Mouse (Mus musculus) limb, embryonic 11.5 days (tissue): ENCODE measurements at regions not wholly inside any gene's neighbourhood (a gene's known extent, or its start where the extent isn't known, plus 50 kb on each side); places are given as distances from the start of the nearest gene placed in this dataset.

Source experiments
- ATAC-seq: fragments of 200-750 bp; cut with Nextera tagmentation; 2 replicates; pipeline ENCODE4 v1.8.0; 2017; ENCODE audit warnings: low read depth; ENCODE audit not compliant: insufficient number of reproducible peaks, low FRiP score, low TSS enrichment
- DNase-seq: peaks from one replicate; pipeline ENCODE4 v3.0.0-alpha.2; 2015; ENCODE audit warnings: low spot score
- H3K27ac ChIP-seq: fragments of 300-500 bp; sonication (generic); replicated peaks from 2 replicates; pipeline ENCODE4 v1.5.1; 2014; ENCODE audit warnings: low read depth, mild to moderate bottlenecking, low read length
- H3K27me3 ChIP-seq: fragments of 300-500 bp; sonication (generic); 2 replicates; pipeline ENCODE4 v1.6.1; 2014; ENCODE audit warnings: mild to moderate bottlenecking, low read length, mixed read lengths; ENCODE audit not compliant: control insufficient read depth, insufficient read depth
- H3K36me3 ChIP-seq: fragments of 300-500 bp; sonication (generic); 2 replicates; pipeline ENCODE4 v1.6.1; 2014; ENCODE audit warnings: mild to moderate bottlenecking, low read length, moderate library complexity, mixed read lengths; ENCODE audit not compliant: control insufficient read depth, insufficient read depth
- H3K4me1 ChIP-seq: fragments of 300-500 bp; sonication (generic); 2 replicates; pipeline ENCODE4 v1.6.1; 2014; ENCODE audit warnings: low read length, mixed read lengths; ENCODE audit not compliant: control insufficient read depth, insufficient read depth
- H3K4me2 ChIP-seq: fragments of 300-500 bp; sonication (generic); 2 replicates; pipeline ENCODE4 v1.6.1; 2014; ENCODE audit warnings: low read depth, mild to moderate bottlenecking, moderate library complexity; ENCODE audit not compliant: severe bottlenecking
- H3K4me3 ChIP-seq: fragments of 300-500 bp; sonication (generic); 2 replicates; pipeline ENCODE4 v1.5.1; 2014; ENCODE audit warnings: low read depth, low read length
- H3K9ac ChIP-seq: fragments of 300-500 bp; sonication (generic); 2 replicates; pipeline ENCODE4 v1.6.1; 2014; ENCODE audit warnings: mild to moderate bottlenecking, low read length
- H3K9me3 ChIP-seq: fragments of 300-500 bp; sonication (generic); 2 replicates; pipeline ENCODE4 v1.6.1; 2016; ENCODE audit warnings: low read length; ENCODE audit not compliant: control insufficient read depth
- WGBS: fragments of 180-500 bp; shearing (Covaris S2); extraction: QIAGEN DNeasy Blood & Tissue Kit; methylation state at CpG from one replicate; pipeline ENCODE4 v1.1.7; 2014; 5-methylcytosine and 5-hydroxymethylcytosine counted together

GRCm38 (mm10) chr19:26973773-26974548, 88.3 kb downstream of the Gm815 start:
- H3K27ac ChIP-seq = no peak overlapping the region
- WGBS = 82% methylated on average over 6 of the region's 6 CpGs
- no peaks in the 10 kb centered on the region for H3K9me3 ChIP-seq
- no peaks in the 10 kb centered on the region for H3K36me3 ChIP-seq
- no peak for DNase-seq
- no peak overlapping the region for H3K4me2 ChIP-seq
- H3K4me1 ChIP-seq = no peaks in the 10 kb centered on the region
- no peak for ATAC-seq
- H3K9ac ChIP-seq = no peak overlapping the region
- no peaks in the 10 kb centered on the region for H3K27me3 ChIP-seq
- no peak overlapping the region for H3K4me3 ChIP-seq

- DNase-seq (no peak), ATAC-seq (no peak)
- 96% methylated on average over 3 of the region's 3 CpGs for WGBS
- Histone ChIP-seq H3K36me3 (no peaks in the 10 kb centered on the region), H3K27me3 (no peaks in the 10 kb centered on the region), H3K4me3 (no peak overlapping the region), H3K4me2 (no peak overlapping the region), H3K4me1 (no peaks in the 10 kb centered on the region), H3K9ac (no peak overlapping the region), H3K9me3 (no peaks in the 10 kb centered on the region), H3K27ac (no peak overlapping the region)
Observed at GRCm38 (mm10) chr19:26974576-26975204, 89.0 kb downstream of the Gm815 start.

- Histone ChIP-seq H3K27ac (no peak overlapping the region), H3K9me3 (no peaks in the 10 kb centered on the region), H3K4me3 (no peak overlapping the region), H3K36me3 (no peaks in the 10 kb centered on the region), H3K27me3 (no peaks in the 10 kb centered on the region), H3K4me1 (no peaks in the 10 kb centered on the region), H3K4me2 (no peak overlapping the region), H3K9ac (no peak overlapping the region)
- 58% methylated on average over 7 of the region's 7 CpGs for WGBS
- DNase-seq = no peak
- ATAC-seq = no peak
Observed at GRCm38 (mm10) chr19:26976604-26977322, 91.1 kb downstream of the Gm815 start.

DNA sequence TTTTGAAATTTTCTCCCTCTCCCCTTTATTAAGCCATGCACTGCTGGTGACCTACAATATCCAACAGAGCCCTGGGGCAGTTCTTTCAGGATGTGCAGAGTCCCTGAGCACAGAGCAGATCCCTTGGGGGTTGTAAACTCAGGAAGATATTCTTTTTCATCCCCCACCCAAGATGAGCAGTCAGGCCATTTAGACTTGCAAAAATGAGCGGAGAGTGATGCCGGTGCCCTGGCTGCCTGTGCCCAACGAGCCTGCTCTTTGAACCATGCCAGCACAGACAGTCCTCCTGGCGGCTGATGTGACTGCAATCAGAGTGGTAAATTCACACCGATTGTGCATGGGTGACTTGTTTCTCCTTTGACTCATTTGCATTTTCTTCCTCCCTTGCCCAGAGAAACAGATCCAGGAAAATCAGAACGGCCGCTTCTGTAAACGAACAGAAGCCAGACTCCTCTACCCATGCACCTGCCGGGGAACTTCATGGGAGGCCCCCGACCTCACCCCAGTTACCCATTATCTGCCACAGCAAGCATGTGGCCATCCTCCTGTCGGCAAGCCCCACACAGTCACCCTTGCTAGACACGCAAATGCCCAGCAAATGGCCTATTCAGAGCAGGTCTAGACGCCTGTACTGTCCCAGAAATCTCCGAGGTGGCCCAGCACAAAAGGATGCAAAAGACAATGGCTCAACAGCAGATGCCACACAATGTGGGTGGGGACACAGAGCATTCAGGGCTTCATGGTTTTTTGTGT, 92.4 kb downstream of the Gm815 start:
- Histone ChIP-seq H3K4me2 (no peak overlapping the region), H3K9ac (no peak overlapping the region), H3K4me3 (no peak overlapping the region), H3K27ac (no peak overlapping the region), H3K36me3 (no peaks in the 10 kb centered on the region), H3K9me3 (no peaks in the 10 kb centered on the region), H3K4me1 (no peaks in the 10 kb centered on the region), H3K27me3 (no peaks in the 10 kb centered on the region)
- ATAC-seq (no peak), DNase-seq (no peak)
- WGBS = 68% methylated on average over 14 of the region's 14 CpGs

DNA sequence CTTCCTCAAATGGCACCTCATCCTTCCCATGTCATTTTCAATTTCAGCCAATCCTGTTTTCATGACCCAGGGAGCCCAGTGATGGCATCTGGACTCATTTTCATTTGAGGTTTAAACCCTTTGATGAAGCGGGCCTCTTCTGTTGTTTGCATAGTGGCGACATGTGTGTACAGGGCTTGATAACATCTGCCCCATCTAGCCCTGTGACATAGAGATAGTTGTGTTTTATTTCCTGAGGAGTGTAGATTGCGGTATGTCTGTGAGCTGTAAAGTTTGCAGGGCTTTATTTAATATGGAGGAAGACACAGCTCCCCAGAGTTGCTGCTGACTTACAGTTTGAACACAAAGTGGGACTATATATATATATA, 92.9 kb downstream of the Gm815 start:
- no peak for DNase-seq
- no peak overlapping the region for H3K9ac ChIP-seq
- no peak overlapping the region for H3K4me3 ChIP-seq
- H3K9me3 ChIP-seq = no peaks in the 10 kb centered on the region
- no peak overlapping the region for H3K4me2 ChIP-seq
- H3K27ac ChIP-seq = no peak overlapping the region
- H3K4me1 ChIP-seq = no peaks in the 10 kb centered on the region
- 79% methylated on average over 3 of the region's 3 CpGs for WGBS
- H3K27me3 ChIP-seq = no peaks in the 10 kb centered on the region
- no peaks in the 10 kb centered on the region for H3K36me3 ChIP-seq
- ATAC-seq = no peak

DNA sequence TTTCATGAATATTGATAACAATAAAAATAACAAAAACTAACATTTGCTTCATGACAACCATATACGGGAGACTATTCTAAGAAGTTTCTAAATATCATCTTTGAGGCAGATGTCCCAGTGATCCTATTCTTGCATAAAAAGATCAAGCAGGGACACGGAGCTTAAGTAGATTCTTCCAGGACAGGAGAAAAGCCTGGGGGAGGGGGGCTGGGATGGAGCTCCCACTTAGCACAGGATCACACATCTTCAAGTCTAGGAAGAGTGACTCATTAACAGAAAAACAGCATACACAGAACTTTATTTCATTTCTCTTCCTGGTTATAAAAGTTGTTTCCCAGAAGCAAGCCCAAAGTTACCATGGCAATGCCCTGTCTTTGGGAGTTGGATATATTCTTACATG, 93.6 kb downstream of the Gm815 start:
- no peak for DNase-seq
- no peak overlapping the region for H3K9ac ChIP-seq
- H3K27ac ChIP-seq = no peak overlapping the region
- no peak overlapping the region for H3K4me2 ChIP-seq
- H3K9me3 ChIP-seq = no peaks in the 10 kb centered on the region
- WGBS = 91% methylated on average over 2 of the region's 2 CpGs
- no peaks in the 10 kb centered on the region for H3K27me3 ChIP-seq
- H3K36me3 ChIP-seq = no peaks in the 10 kb centered on the region
- no peak for ATAC-seq
- H3K4me3 ChIP-seq = no peak overlapping the region
- H3K4me1 ChIP-seq = no peaks in the 10 kb centered on the region

- no peak overlapping the region for H3K27ac ChIP-seq
- H3K4me2 ChIP-seq = no peak overlapping the region
- H3K9me3 ChIP-seq = no peaks in the 10 kb centered on the region
- 92% methylated on average over 1 of the region's 1 CpGs for WGBS
- H3K27me3 ChIP-seq = no peaks in the 10 kb centered on the region
- no peaks in the 10 kb centered on the region for H3K36me3 ChIP-seq
- no peak overlapping the region for H3K4me3 ChIP-seq
- DNase-seq (no peak), ATAC-seq (no peak)
- H3K9ac ChIP-seq = no peak overlapping the region
- H3K4me1 ChIP-seq = no peaks in the 10 kb centered on the region
Observed at GRCm38 (mm10) chr19:26986672-26987071, 101.0 kb downstream of the Gm815 start.

GRCm38 (mm10) chr19:26987197-26987596, 101.5 kb downstream of the Gm815 start:
- ATAC-seq = no peak
- DNase-seq = no peak
- Histone ChIP-seq H3K4me2 (no peak overlapping the region), H3K27ac (no peak overlapping the region), H3K4me1 (no peaks in the 10 kb centered on the region), H3K27me3 (no peaks in the 10 kb centered on the region), H3K4me3 (no peak overlapping the region), H3K9me3 (no peaks in the 10 kb centered on the region), H3K36me3 (no peaks in the 10 kb centered on the region), H3K9ac (no peak overlapping the region)
- 70% methylated on average over 3 of the region's 3 CpGs for WGBS
